Mouse (Mus musculus): Measurements from ENCODE around the gene Klf7. TPM values are rescaled to one million over a fixed set of nuclear protein-coding genes. Genes with fewer than 3 reads are reported as not detected.

The Klf7 gene
- total and polyA plus RNA-seq, 3 experiments = 1.6 to 3.1 TPM; not detected in 1

DNA sequence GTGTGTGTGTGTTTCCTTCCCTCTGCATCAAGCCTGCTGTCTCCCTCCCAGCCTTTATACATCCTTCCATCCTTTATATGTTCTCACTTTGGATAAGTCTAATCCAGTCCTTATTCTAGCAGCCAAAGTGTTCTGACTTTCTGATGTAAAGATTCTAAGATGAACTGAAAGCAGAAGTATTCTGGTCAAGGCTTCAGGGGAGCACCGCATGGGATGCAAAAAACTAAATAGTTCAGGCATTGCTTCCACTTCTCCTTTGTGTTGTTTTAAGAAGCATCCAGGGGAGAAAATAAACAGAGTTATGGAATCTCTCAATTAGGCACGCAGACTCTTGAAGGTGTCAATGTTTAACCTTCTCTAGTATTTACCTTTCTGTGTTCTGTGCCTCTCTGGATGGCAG, 141.3 kb downstream of the Klf7 start:
- no peak for TF ChIP-seq HCFC1 (IDR thresholded peaks at IDR 0.05; ENCODE audit: low read depth, low read length)
- no peak for TF ChIP-seq USF2 (IDR thresholded peaks at IDR 0.05; ENCODE audit: borderline replicate concordance in 1 of 2, insufficient read depth in 1 of 2, low read depth in 1 of 2, low read length in 2 of 2)
- no peak for TF ChIP-seq CTCF (IDR thresholded peaks at IDR 0.05 in 2 of 3, conservative IDR thresholded peaks at IDR 0.05 in 1 of 3; ENCODE audit: control insufficient read depth in 1 of 3, insufficient read depth in 1 of 3, low read depth in 2 of 3, low read length in 3 of 3, poor library complexity in 1 of 3, severe bottlenecking in 1 of 3)

More for the DNA sequence above, 141.3 kb downstream of the Klf7 start:
- no peak overlapping the region for H3K9ac ChIP-seq (ENCODE audit: control insufficient read depth, low read depth, low read length, poor library complexity, severe bottlenecking)
- no peak overlapping the region for H3K4me3 ChIP-seq (ENCODE audit: control insufficient read depth in 1 of 2, insufficient read depth in 1 of 2, low read depth in 2 of 2, low read length in 2 of 2)
- H3K27ac ChIP-seq (ENCODE audit: control insufficient read depth, low read depth, low read length) = no peak overlapping the region
- H3K9me3 ChIP-seq (replicated peaks; ENCODE audit: insufficient read depth, low read length) = no peaks in the 10 kb centered on the region
- H3K27me3 ChIP-seq (ENCODE audit: control insufficient read depth in 1 of 2, insufficient read depth in 2 of 2, low read length in 2 of 2) = no peaks in the 10 kb centered on the region; a peak in 1 of 4 replicates
- H3K4me1 ChIP-seq (ENCODE audit: control insufficient read depth in 1 of 2, insufficient read depth in 2 of 2, low read length in 2 of 2) = no peaks in the 10 kb centered on the region
- H3K36me3 ChIP-seq (ENCODE audit: control insufficient read depth in 1 of 2, insufficient read depth in 2 of 2, low read length in 2 of 2) = no peaks in the 10 kb centered on the region
- H3K79me2 ChIP-seq (ENCODE audit: control insufficient read depth, insufficient read depth, low read length, poor library complexity) = no peaks in the 10 kb centered on the region
- no peak for DNase-seq (ENCODE audit: low read depth, low spot score)

Measured in MEL (cell line).